Mouse (Mus musculus) lung, embryonic 15.5 days (tissue): ENCODE data around the gene Nol9. TPM values are rescaled to one million over a fixed set of nuclear protein-coding genes. Genes with fewer than 3 reads are reported as not detected.

Experiments
- ATAC-seq: fragments of 200-750 bp; cut with Nextera tagmentation; 2 replicates; pipeline ENCODE4 v1.8.0; 2017; ENCODE audit warnings: moderate number of reproducible peaks, borderline replicate concordance; ENCODE audit not compliant: low FRiP score, low TSS enrichment; ENCODE audit errors: extremely low read depth
- H3K27ac ChIP-seq: fragments of 300-500 bp; sonication (generic); 2 replicates; pipeline ENCODE4 v1.5.1; 2015; ENCODE audit warnings: moderate library complexity, mild to moderate bottlenecking, inconsistent platforms
- H3K27me3 ChIP-seq: fragments of 300-500 bp; sonication (generic); 2 replicates; pipeline ENCODE4 v1.6.1; 2015; ENCODE audit warnings: inconsistent platforms
- H3K36me3 ChIP-seq: fragments of 300-500 bp; sonication (generic); 2 replicates; pipeline ENCODE4 v1.6.1; 2015; ENCODE audit warnings: inconsistent platforms
- H3K4me1 ChIP-seq: fragments of 300-500 bp; sonication (generic); 2 replicates; pipeline ENCODE4 v1.6.1; 2015; ENCODE audit warnings: inconsistent platforms
- H3K4me2 ChIP-seq: fragments of 300-500 bp; sonication (generic); 2 replicates; pipeline ENCODE4 v1.6.1; 2015; ENCODE audit warnings: inconsistent platforms, mild to moderate bottlenecking, moderate library complexity
- H3K4me3 ChIP-seq: fragments of 300-500 bp; sonication (generic); 2 replicates; pipeline ENCODE4 v1.5.1; 2015; ENCODE audit warnings: mild to moderate bottlenecking, inconsistent platforms
- H3K9ac ChIP-seq: fragments of 300-500 bp; sonication (generic); 2 replicates; pipeline ENCODE4 v1.6.1; 2015; ENCODE audit warnings: inconsistent platforms
- H3K9me3 ChIP-seq: fragments of 300-500 bp; sonication (generic); 2 replicates; pipeline ENCODE4 v1.6.1; 2016; ENCODE audit warnings: inconsistent platforms
- WGBS: fragments of 180-500 bp; shearing (Covaris S2); methylation state at CpG from one replicate; pipeline ENCODE4 v1.1.7; 2015; 5-methylcytosine and 5-hydroxymethylcytosine counted together
- polyA plus RNA-seq: library from polyadenylated mRNA; unstranded; fragments of >200 nt; fragmentation: Nextera tagmentation; extraction: Ambion mirVana; gene quantifications from 2 replicates; pipeline ENCODE4 v1.2.1, GENCODE M21; 2015

The Nol9 gene
- polyA plus RNA-seq, 1 experiment from 2014 or later, result 29.4 TPM

GRCm38 (mm10) chr4:152100541-152100940, 61.4 kb downstream of the Nol9 start:
- Histone ChIP-seq H3K4me1 (peaks cover 46% of the 10 kb centered on the region), H3K36me3 (peaks cover 30% of the 10 kb centered on the region), H3K4me2 (peak overlapping the region; percentile 9; the same call in 1 of the 2 replicates), H3K4me3 (no peak overlapping the region), H3K9me3 (no peaks in the 10 kb centered on the region), H3K27me3 (no peaks in the 10 kb centered on the region), H3K9ac (no peak overlapping the region), H3K27ac (peak overlapping the region; percentile 46)
- 70% methylated on average over 11 of the region's 11 CpGs for WGBS
- ATAC-seq, result no peak

- Histone ChIP-seq H3K9ac (no peak overlapping the region), H3K27me3 (no peaks in the 10 kb centered on the region), H3K4me3 (no peak overlapping the region), H3K4me2 (peak overlapping the region; percentile 9), H3K4me1 (peaks cover 40% of the 10 kb centered on the region), H3K9me3 (no peaks in the 10 kb centered on the region), H3K27ac (peak overlapping the region; percentile 46), H3K36me3 (peaks cover 34% of the 10 kb centered on the region)
- no peak for ATAC-seq
- WGBS, result 49% methylated on average over 7 of the region's 7 CpGs
These were observed 62.0 kb downstream of the Nol9 start for GRCm38 (mm10) chr4:152101081-152101653.

GRCm38 (mm10) chr4:152101921-152102320, 62.8 kb downstream of the Nol9 start:
- Histone ChIP-seq H3K27ac (0 out of 2 replicates have a peak overlapping the region, but pooled peaks have one; percentile 27), H3K27me3 (no peaks in the 10 kb centered on the region), H3K36me3 (peaks cover 36% of the 10 kb centered on the region), H3K4me3 (no peak overlapping the region), H3K9me3 (no peaks in the 10 kb centered on the region), H3K9ac (no peak overlapping the region), H3K4me1 (peaks cover 37% of the 10 kb centered on the region), H3K4me2 (no peak overlapping the region)
- WGBS, result 91% methylated on average over 16 of the region's 16 CpGs
- ATAC-seq, result no peak

GRCm38 (mm10) chr4:152103025-152103424, 63.9 kb downstream of the Nol9 start:
- Histone ChIP-seq H3K27me3 (no peaks in the 10 kb centered on the region), H3K9ac (no peak overlapping the region), H3K36me3 (peaks cover 36% of the 10 kb centered on the region), H3K4me2 (no peak overlapping the region), H3K4me3 (no peak overlapping the region), H3K27ac (no peak overlapping the region), H3K9me3 (no peaks in the 10 kb centered on the region), H3K4me1 (peaks cover 38% of the 10 kb centered on the region)
- no peak for ATAC-seq
- 43% methylated on average over 7 of the region's 7 CpGs for WGBS

GRCm38 (mm10) chr4:152106746-152107145, 67.6 kb downstream of the Nol9 start:
- H3K4me3 ChIP-seq, result no peak overlapping the region
- WGBS, result 58% methylated on average over 9 of the region's 9 CpGs
- no peaks in the 10 kb centered on the region for H3K27me3 ChIP-seq
- H3K4me1 ChIP-seq, result peaks cover 30% of the 10 kb centered on the region
- H3K4me2 ChIP-seq, result peak overlapping the region; percentile 68; the same call in 1 of the 2 replicates
- no peak overlapping the region for H3K9ac ChIP-seq
- no peak for ATAC-seq
- peaks cover 65% of the 10 kb centered on the region for H3K36me3 ChIP-seq
- H3K9me3 ChIP-seq, result no peaks in the 10 kb centered on the region
- peak overlapping the region; percentile 96 for H3K27ac ChIP-seq

- ATAC-seq, result peak; percentile 84
- 24% methylated on average over 24 of the region's 24 CpGs for WGBS
- no peaks in the 10 kb centered on the region for H3K9me3 ChIP-seq
- peaks cover 27% of the 10 kb centered on the region for H3K4me1 ChIP-seq
- H3K4me3 ChIP-seq, result peak overlapping the region; percentile 35
- peak overlapping the region; percentile 96 for H3K27ac ChIP-seq
- peaks cover 66% of the 10 kb centered on the region for H3K36me3 ChIP-seq
- H3K4me2 ChIP-seq, result peak overlapping the region; percentile 68
- H3K9ac ChIP-seq, result peak overlapping the region; percentile 22; the same call in 1 of the 2 replicates
- no peaks in the 10 kb centered on the region for H3K27me3 ChIP-seq
These were observed 68.4 kb downstream of the Nol9 start for GRCm38 (mm10) chr4:152107493-152107892.

GRCm38 (mm10) chr4:152107971-152108509, 68.9 kb downstream of the Nol9 start:
- peak overlapping the region; percentile 35 for H3K4me3 ChIP-seq
- H3K27me3 ChIP-seq, result no peaks in the 10 kb centered on the region
- peak overlapping the region; percentile 22; the same call in 1 of the 2 replicates for H3K9ac ChIP-seq
- peaks cover 67% of the 10 kb centered on the region for H3K36me3 ChIP-seq
- WGBS, result 29% methylated on average over 30 of the region's 30 CpGs
- peak overlapping the region; percentile 96 for H3K27ac ChIP-seq
- peak; percentile 89 for ATAC-seq
- H3K4me1 ChIP-seq, result peaks cover 24% of the 10 kb centered on the region
- peak overlapping the region; percentile 68 for H3K4me2 ChIP-seq
- no peaks in the 10 kb centered on the region for H3K9me3 ChIP-seq

GRCm38 (mm10) chr4:152108673-152109072, 69.6 kb downstream of the Nol9 start:
- Histone ChIP-seq H3K36me3 (peaks cover 67% of the 10 kb centered on the region), H3K4me3 (peak overlapping the region; percentile 35; the same call in 1 of the 2 replicates)

GRCm38 (mm10) chr4:152109509-152109908, 70.4 kb downstream of the Nol9 start:
- Histone ChIP-seq H3K9me3 (no peaks in the 10 kb centered on the region), H3K27ac (no peak overlapping the region), H3K9ac (no peak overlapping the region), H3K4me1 (peaks cover 24% of the 10 kb centered on the region), H3K27me3 (peaks cover 5% of the 10 kb centered on the region), H3K4me2 (no peak overlapping the region), H3K4me3 (no peak overlapping the region), H3K36me3 (peaks cover 67% of the 10 kb centered on the region)
- no peak for ATAC-seq
- 49% methylated on average over 3 of the region's 3 CpGs for WGBS

More at GRCm38 (mm10) chr4:152108673-152109072, 69.6 kb downstream of the Nol9 start:
- H3K9ac ChIP-seq, result no peak overlapping the region
- no peaks in the 10 kb centered on the region for H3K9me3 ChIP-seq
- no peaks in the 10 kb centered on the region for H3K27me3 ChIP-seq
- ATAC-seq, result no peak
- H3K4me1 ChIP-seq, result peaks cover 24% of the 10 kb centered on the region
- H3K27ac ChIP-seq, result no peak overlapping the region
- 90% methylated on average over 5 of the region's 5 CpGs for WGBS
- peak overlapping the region; percentile 68 for H3K4me2 ChIP-seq

- Histone ChIP-seq H3K27me3 (peaks cover 17% of the 10 kb centered on the region), H3K4me3 (no peak overlapping the region), H3K27ac (no peak overlapping the region), H3K36me3 (peaks cover 69% of the 10 kb centered on the region), H3K4me1 (peaks cover 35% of the 10 kb centered on the region), H3K4me2 (no peak overlapping the region), H3K9ac (no peak overlapping the region), H3K9me3 (no peaks in the 10 kb centered on the region)
- WGBS, result 79% methylated on average over 4 of the region's 4 CpGs
- ATAC-seq, result no peak
These were observed 71.6 kb downstream of the Nol9 start for GRCm38 (mm10) chr4:152110689-152111088.
